Mouse (Mus musculus) stomach, postnatal 0 days (tissue): ENCODE measurements at regions not wholly inside any gene's neighbourhood (a gene's known extent, or its start where the extent isn't known, plus 50 kb on each side); places are given as distances from the start of the nearest gene placed in this dataset.

Experiments used
- CTCF ChIP-seq: IDR thresholded peaks from 2 replicates; pipeline ENCODE4 v1.5.1; 2016; ENCODE audit warnings: antibody characterized with exemption, low read depth, mild to moderate bottlenecking, moderate library complexity
- EP300 ChIP-seq: optimal IDR thresholded peaks from 2 replicates; pipeline ENCODE3; 2016; ENCODE audit warnings: antibody characterized with exemption

DNA sequence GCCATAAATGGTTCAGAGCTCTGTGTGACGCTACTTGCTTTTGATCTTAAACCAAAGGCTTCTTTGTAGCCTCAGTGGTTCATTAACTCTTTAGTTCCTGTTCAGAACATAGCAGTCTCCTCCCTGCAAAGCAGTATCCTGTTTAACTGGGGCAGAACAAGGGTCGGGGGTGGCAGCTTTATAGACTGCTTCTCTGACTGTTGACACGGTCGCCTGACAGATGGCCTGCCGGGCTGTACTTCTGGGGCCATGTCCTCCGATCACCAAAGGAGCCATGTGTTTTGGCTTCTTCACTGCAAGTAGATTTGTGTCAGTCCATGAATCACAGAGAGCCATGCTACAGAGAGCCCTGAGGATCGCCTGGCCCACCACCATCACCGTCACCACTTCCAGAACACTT lies 115.2 kb downstream of the Gm12728 start:
- TF ChIP-seq CTCF, result no peak
- TF ChIP-seq EP300, result no peak
